Mouse (Mus musculus) NIH3T3 (cell line): ENCODE measurements around the gene Gm29427.
"Not testable (repeated sequence)": the region's sequence is repeated elsewhere in the genome, so short reads cannot be mapped to it uniquely, and the experiment has no call there.

Experiments
- DNase-seq: peaks from one replicate; pipeline ENCODE4 v3.0.0-alpha.2; 2012; ENCODE audit warnings: low read depth

Gene Gm29427

GRCm38 (mm10) chr1:130731741-130732337, 16.2 kb upstream of the Gm29427 start, which contains the start of gene AA986860:
AA986860 (plus strand) TSS chr1:130731976.
- no peak for DNase-seq

GRCm38 (mm10) chr1:130729153-130729552, 13.6 kb upstream of the Gm29427 start, which contains the start of gene Pfkfb2:
Pfkfb2 (minus strand) TSS chr1:130729253.
- DNase-seq, result no peak

- no peak for DNase-seq
These were observed 13.1 kb upstream of the Gm29427 start for GRCm38 (mm10) chr1:130728708-130729107.

GRCm38 (mm10) chr1:130728070-130728469, 12.5 kb upstream of the Gm29427 start:
- DNase-seq, result no peak

GRCm38 (mm10) chr1:130726396-130726795, 10.8 kb upstream of the Gm29427 start:
- DNase-seq, result no peak

GRCm38 (mm10) chr1:130724206-130724605, 8.6 kb upstream of the Gm29427 start:
- DNase-seq, result no peak

- peak; percentile 98 for DNase-seq
These were observed 1.8 kb upstream of the Gm29427 start, which contains the start of gene Yod1 for GRCm38 (mm10) chr1:130717291-130717871. Yod1 (plus strand) TSS chr1:130717327.

- peak; percentile 53 for DNase-seq
These were observed 1.1 kb upstream of the Gm29427 start for GRCm38 (mm10) chr1:130716513-130717290.

GRCm38 (mm10) chr1:130716218-130716512, 566 bp upstream of the Gm29427 start:
- no peak for DNase-seq

GRCm38 (mm10) chr1:130714046-130714445, 1.6 kb downstream of the Gm29427 start:
- DNase-seq, result no peak

- DNase-seq, result no peak
These were observed 5.1 kb downstream of the Gm29427 start for GRCm38 (mm10) chr1:130710283-130711080.

GRCm38 (mm10) chr1:130703613-130704012, 12.0 kb downstream of the Gm29427 start:
- no peak for DNase-seq

- DNase-seq, result no peak
These were observed 13.6 kb downstream of the Gm29427 start for GRCm38 (mm10) chr1:130701976-130702375.

GRCm38 (mm10) chr1:130699937-130700633, 15.5 kb downstream of the Gm29427 start:
- DNase-seq, result peak; percentile 35

- no peak for DNase-seq
These were observed 17.0 kb downstream of the Gm29427 start for GRCm38 (mm10) chr1:130698601-130699000.

- no peak for DNase-seq
These were observed 31.7 kb downstream of the Gm29427 start for GRCm38 (mm10) chr1:130683905-130684304.

- no peak for DNase-seq
These were observed 33.8 kb downstream of the Gm29427 start for GRCm38 (mm10) chr1:130681656-130682413.

- DNase-seq, result no peak
These were observed 34.5 kb downstream of the Gm29427 start for GRCm38 (mm10) chr1:130681075-130681474.

GRCm38 (mm10) chr1:130678551-130678950, 37.0 kb downstream of the Gm29427 start:
- DNase-seq, result no peak

- not testable (repeated sequence) for DNase-seq
These were observed 52.0 kb downstream of the Gm29427 start for GRCm38 (mm10) chr1:130663576-130663975.

GRCm38 (mm10) chr1:130661454-130661853, 54.1 kb downstream of the Gm29427 start, which contains the start of gene C4bp:
C4bp (minus strand) TSS chr1:130661632.
- peak; percentile 11 for DNase-seq
